Mouse (Mus musculus) lung, embryonic 15.5 days (tissue): Measurements from ENCODE around the gene Eml1. TPM values are rescaled to one million over a fixed set of nuclear protein-coding genes. Genes with fewer than 3 reads are reported as not detected.
"Not testable (repeated sequence)": the region's sequence is repeated elsewhere in the genome, so short reads cannot be mapped to it uniquely, and the experiment has no call there.

ENCODE experiments used
- ATAC-seq: fragments of 200-750 bp; cut with Nextera tagmentation; 2 replicates; pipeline ENCODE4 v1.8.0; 2017; ENCODE audit warnings: moderate number of reproducible peaks, borderline replicate concordance; ENCODE audit not compliant: low FRiP score, low TSS enrichment; ENCODE audit errors: extremely low read depth
- H3K27ac ChIP-seq: fragments of 300-500 bp; sonication (generic); 2 replicates; pipeline ENCODE4 v1.5.1; 2015; ENCODE audit warnings: moderate library complexity, mild to moderate bottlenecking, inconsistent platforms
- H3K27me3 ChIP-seq: fragments of 300-500 bp; sonication (generic); 2 replicates; pipeline ENCODE4 v1.6.1; 2015; ENCODE audit warnings: inconsistent platforms
- H3K36me3 ChIP-seq: fragments of 300-500 bp; sonication (generic); 2 replicates; pipeline ENCODE4 v1.6.1; 2015; ENCODE audit warnings: inconsistent platforms
- H3K4me1 ChIP-seq: fragments of 300-500 bp; sonication (generic); 2 replicates; pipeline ENCODE4 v1.6.1; 2015; ENCODE audit warnings: inconsistent platforms
- H3K4me2 ChIP-seq: fragments of 300-500 bp; sonication (generic); 2 replicates; pipeline ENCODE4 v1.6.1; 2015; ENCODE audit warnings: inconsistent platforms, mild to moderate bottlenecking, moderate library complexity
- H3K4me3 ChIP-seq: fragments of 300-500 bp; sonication (generic); 2 replicates; pipeline ENCODE4 v1.5.1; 2015; ENCODE audit warnings: mild to moderate bottlenecking, inconsistent platforms
- H3K9ac ChIP-seq: fragments of 300-500 bp; sonication (generic); 2 replicates; pipeline ENCODE4 v1.6.1; 2015; ENCODE audit warnings: inconsistent platforms
- H3K9me3 ChIP-seq: fragments of 300-500 bp; sonication (generic); 2 replicates; pipeline ENCODE4 v1.6.1; 2016; ENCODE audit warnings: inconsistent platforms
- WGBS: fragments of 180-500 bp; shearing (Covaris S2); methylation state at CpG from one replicate; pipeline ENCODE4 v1.1.7; 2015; 5-methylcytosine and 5-hydroxymethylcytosine counted together
- polyA plus RNA-seq: library from polyadenylated mRNA; unstranded; fragments of >200 nt; fragmentation: Nextera tagmentation; extraction: Ambion mirVana; gene quantifications from 2 replicates; pipeline ENCODE4 v1.2.1, GENCODE M21; 2015

Gene Eml1
- polyA plus RNA-seq, 1 experiment from 2014 or later = 117 TPM

GRCm38 (mm10) chr12:108490336-108490735 lies 119.6 kb downstream of the Eml1 start:
- no peaks in the 10 kb centered on the region for H3K9me3 ChIP-seq
- H3K9ac ChIP-seq = no peak overlapping the region
- H3K36me3 ChIP-seq = no peaks in the 10 kb centered on the region
- no peak for ATAC-seq
- no peak overlapping the region for H3K4me3 ChIP-seq
- WGBS = 83% methylated on average over 6 of the region's 6 CpGs
- H3K27ac ChIP-seq = no peak overlapping the region
- H3K4me1 ChIP-seq = peaks cover 27% of the 10 kb centered on the region
- no peak overlapping the region for H3K4me2 ChIP-seq
- no peaks in the 10 kb centered on the region for H3K27me3 ChIP-seq

GRCm38 (mm10) chr12:108490954-108491353 lies 120.2 kb downstream of the Eml1 start:
- Histone ChIP-seq H3K27ac (no peak overlapping the region), H3K4me1 (peaks cover 33% of the 10 kb centered on the region), H3K36me3 (no peaks in the 10 kb centered on the region), H3K27me3 (no peaks in the 10 kb centered on the region), H3K4me3 (no peak overlapping the region), H3K4me2 (no peak overlapping the region), H3K9ac (no peak overlapping the region), H3K9me3 (no peaks in the 10 kb centered on the region)
- no peak for ATAC-seq
- WGBS = 53% methylated on average over 7 of the region's 7 CpGs

- H3K9me3 ChIP-seq = no peaks in the 10 kb centered on the region
- 19% methylated on average over 4 of the region's 4 CpGs for WGBS
- H3K36me3 ChIP-seq = no peaks in the 10 kb centered on the region
- no peak overlapping the region for H3K9ac ChIP-seq
- no peak overlapping the region for H3K4me3 ChIP-seq
- peak; percentile 21; the same call in 1 of the 2 replicates for ATAC-seq
- H3K27me3 ChIP-seq = no peaks in the 10 kb centered on the region
- H3K4me2 ChIP-seq = no peak overlapping the region
- H3K27ac ChIP-seq = peak overlapping the region; percentile 43; the same call in 1 of the 2 replicates
- peaks cover 35% of the 10 kb centered on the region for H3K4me1 ChIP-seq
Observed at GRCm38 (mm10) chr12:108494011-108494541, 123.3 kb downstream of the Eml1 start.

- no peak overlapping the region for H3K9ac ChIP-seq
- peak overlapping the region; percentile 57 for H3K27ac ChIP-seq
Observed at GRCm38 (mm10) chr12:108495455-108496235, 124.9 kb downstream of the Eml1 start.

GRCm38 (mm10) chr12:108503064-108503463 lies 132.3 kb downstream of the Eml1 start:
- ATAC-seq = no peak
- H3K9ac ChIP-seq = no peak overlapping the region
- 53% methylated on average over 10 of the region's 10 CpGs for WGBS

More at GRCm38 (mm10) chr12:108495455-108496235, 124.9 kb downstream of the Eml1 start:
- peaks cover 28% of the 10 kb centered on the region for H3K4me1 ChIP-seq
- peak; percentile 68 for ATAC-seq
- no peak overlapping the region for H3K4me3 ChIP-seq
- H3K27me3 ChIP-seq = no peaks in the 10 kb centered on the region
- H3K36me3 ChIP-seq = no peaks in the 10 kb centered on the region
- 55% methylated on average over 8 of the region's 8 CpGs for WGBS
- H3K9me3 ChIP-seq = no peaks in the 10 kb centered on the region
- no peak overlapping the region for H3K4me2 ChIP-seq

GRCm38 (mm10) chr12:108503582-108503981 lies 132.8 kb downstream of the Eml1 start:
- H3K9me3 ChIP-seq = no peaks in the 10 kb centered on the region
- ATAC-seq = no peak
- no peak overlapping the region for H3K9ac ChIP-seq
- H3K4me1 ChIP-seq = no peaks in the 10 kb centered on the region
- 43% methylated on average over 16 of the region's 16 CpGs for WGBS
- peaks cover 9% of the 10 kb centered on the region; the same call in 1 of the 2 replicates for H3K36me3 ChIP-seq
- no peak overlapping the region for H3K27ac ChIP-seq
- 0 out of 2 replicates have a peak overlapping the region, but pooled peaks have one; percentile 2 for H3K4me2 ChIP-seq
- no peak overlapping the region for H3K4me3 ChIP-seq
- no peaks in the 10 kb centered on the region for H3K27me3 ChIP-seq

More at GRCm38 (mm10) chr12:108503064-108503463, 132.3 kb downstream of the Eml1 start:
- H3K4me1 ChIP-seq = no peaks in the 10 kb centered on the region
- no peak overlapping the region for H3K27ac ChIP-seq
- no peak overlapping the region for H3K4me3 ChIP-seq
- no peak overlapping the region for H3K4me2 ChIP-seq
- no peaks in the 10 kb centered on the region for H3K27me3 ChIP-seq
- H3K9me3 ChIP-seq = no peaks in the 10 kb centered on the region
- H3K36me3 ChIP-seq = peaks cover 9% of the 10 kb centered on the region; the same call in 1 of the 2 replicates

- Histone ChIP-seq H3K27me3 (no peaks in the 10 kb centered on the region), H3K4me3 (no peak overlapping the region), H3K4me2 (no peak overlapping the region), H3K27ac (no peak overlapping the region), H3K4me1 (no peaks in the 10 kb centered on the region), H3K9me3 (no peaks in the 10 kb centered on the region), H3K9ac (no peak overlapping the region), H3K36me3 (peaks cover 9% of the 10 kb centered on the region; the same call in 1 of the 2 replicates)
- ATAC-seq = no peak
- WGBS = 82% methylated on average over 2 of the region's 2 CpGs
Observed at GRCm38 (mm10) chr12:108505846-108506245, 135.1 kb downstream of the Eml1 start.

GRCm38 (mm10) chr12:108507046-108507445 lies 136.3 kb downstream of the Eml1 start:
- H3K27ac ChIP-seq, H3K9me3 ChIP-seq, H3K27me3 ChIP-seq, H3K4me2 ChIP-seq, H3K4me3 ChIP-seq, H3K4me1 ChIP-seq, ATAC-seq, H3K9ac ChIP-seq: not testable (repeated sequence)
- WGBS = 80% methylated on average over 3 of the region's 3 CpGs
- H3K36me3 ChIP-seq = peaks cover 11% of the 10 kb centered on the region

- Histone ChIP-seq H3K9ac (no peak overlapping the region), H3K4me1 (0 out of 2 replicates have a peak, but pooled peaks cover 2% of the 10 kb centered on the region), H3K4me2 (no peak overlapping the region), H3K4me3 (no peak overlapping the region), H3K27ac (no peak overlapping the region), H3K36me3 (peaks cover 20% of the 10 kb centered on the region), H3K27me3 (no peaks in the 10 kb centered on the region), H3K9me3 (no peaks in the 10 kb centered on the region)
- no peak for ATAC-seq
- WGBS = 45% methylated on average over 7 of the region's 7 CpGs
Observed at GRCm38 (mm10) chr12:108510571-108510970, 139.8 kb downstream of the Eml1 start.

- Histone ChIP-seq H3K27me3 (no peaks in the 10 kb centered on the region), H3K36me3 (peaks cover 20% of the 10 kb centered on the region), H3K27ac (no peak overlapping the region), H3K9me3 (no peaks in the 10 kb centered on the region), H3K9ac (no peak overlapping the region), H3K4me1 (0 out of 2 replicates have a peak, but pooled peaks cover 2% of the 10 kb centered on the region), H3K4me2 (no peak overlapping the region), H3K4me3 (no peak overlapping the region)
- 3% methylated on average over 3 of the region's 3 CpGs for WGBS
- ATAC-seq = no peak
Observed at GRCm38 (mm10) chr12:108511009-108511408, 140.3 kb downstream of the Eml1 start.

GRCm38 (mm10) chr12:108515464-108515863 lies 144.7 kb downstream of the Eml1 start:
- Histone ChIP-seq H3K9ac (no peak overlapping the region), H3K4me2 (no peak overlapping the region), H3K4me1 (0 out of 2 replicates have a peak, but pooled peaks cover 2% of the 10 kb centered on the region), H3K27me3 (no peaks in the 10 kb centered on the region), H3K36me3 (peaks cover 29% of the 10 kb centered on the region), H3K27ac (no peak overlapping the region), H3K9me3 (no peaks in the 10 kb centered on the region), H3K4me3 (no peak overlapping the region)
- WGBS = 93% methylated on average over 12 of the region's 12 CpGs
- ATAC-seq = no peak

GRCm38 (mm10) chr12:108519374-108519773 lies 148.6 kb downstream of the Eml1 start:
- no peak overlapping the region for H3K9ac ChIP-seq
- H3K27me3 ChIP-seq = no peaks in the 10 kb centered on the region
- no peak overlapping the region for H3K27ac ChIP-seq
- 67% methylated on average over 8 of the region's 8 CpGs for WGBS
- no peak overlapping the region for H3K4me3 ChIP-seq
- ATAC-seq = no peak
- H3K9me3 ChIP-seq = no peaks in the 10 kb centered on the region
- H3K4me2 ChIP-seq = no peak overlapping the region
- H3K4me1 ChIP-seq = no peaks in the 10 kb centered on the region
- peaks cover 45% of the 10 kb centered on the region for H3K36me3 ChIP-seq
